Mouse (Mus musculus): ENCODE results near the gene Nr3c2.
A peak's percentile ranks its signal among the peaks of the same experiment; 100 is the strongest.

Nr3c2 gene

DNA sequence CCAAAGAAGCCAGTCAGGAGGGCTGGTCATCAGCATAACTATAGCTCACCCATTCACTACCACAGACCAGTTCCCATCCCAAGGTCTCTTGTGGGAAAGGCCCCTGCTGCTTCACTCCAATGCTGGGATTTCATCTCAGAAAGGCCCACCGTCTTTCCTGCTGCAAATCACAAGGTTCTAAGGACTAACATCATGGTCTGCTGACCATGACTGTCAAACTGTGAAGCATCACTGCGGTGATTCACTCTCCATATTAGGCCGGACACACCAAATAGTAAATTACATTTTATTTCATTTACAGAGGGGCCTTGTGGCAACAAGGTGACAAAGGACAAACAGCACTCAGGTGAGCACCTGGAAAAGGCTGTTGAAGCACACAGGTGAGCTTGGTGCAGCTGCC lies 350.9 kb downstream of the Nr3c2 start:
- DNase-seq (ENCODE audit: low spot score in 2 of 2): no peak

DNA sequence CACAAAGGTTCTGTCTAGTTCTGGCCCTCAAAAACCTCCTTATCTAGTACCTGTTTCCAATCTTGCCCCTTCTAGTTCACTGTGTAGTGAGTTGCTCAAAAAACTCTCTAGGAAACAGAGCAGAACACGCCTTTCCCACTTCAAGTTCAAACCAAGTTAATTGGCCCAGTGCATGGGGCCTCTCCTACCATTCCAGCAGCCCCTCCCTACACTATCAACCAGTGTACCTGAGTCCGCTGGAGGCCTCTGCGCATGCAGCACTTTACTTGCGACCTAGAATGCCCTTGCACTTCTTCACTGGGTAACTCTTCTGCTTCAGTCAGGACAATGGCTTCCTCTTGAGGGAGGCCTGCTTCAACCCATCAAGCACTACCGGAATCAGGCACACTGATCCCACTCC lies 351.9 kb downstream of the Nr3c2 start:
- no peak for DNase-seq (ENCODE audit: low spot score in 2 of 2)

DNA sequence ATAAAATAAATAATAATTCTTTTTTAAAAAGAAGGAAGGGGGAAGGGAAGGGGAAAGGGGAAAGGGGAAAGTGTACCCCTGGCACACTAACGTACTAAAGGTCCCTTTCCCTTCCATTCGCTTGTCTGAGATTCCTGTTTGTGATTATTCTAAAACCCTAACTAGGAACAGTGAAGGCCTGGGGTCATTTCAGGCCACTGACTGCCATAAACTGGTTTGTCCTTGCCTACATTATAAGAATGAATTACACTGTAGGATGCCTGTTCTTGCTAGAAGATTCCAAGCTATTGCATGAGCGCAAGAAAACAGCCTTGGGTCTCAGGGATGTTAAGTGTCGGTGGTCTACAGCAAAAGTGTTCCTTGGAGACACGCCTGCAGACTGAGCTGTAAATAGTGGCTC lies 355.2 kb downstream of the Nr3c2 start:
- DNase-seq (ENCODE audit: low spot score in 2 of 2): no peak

DNA sequence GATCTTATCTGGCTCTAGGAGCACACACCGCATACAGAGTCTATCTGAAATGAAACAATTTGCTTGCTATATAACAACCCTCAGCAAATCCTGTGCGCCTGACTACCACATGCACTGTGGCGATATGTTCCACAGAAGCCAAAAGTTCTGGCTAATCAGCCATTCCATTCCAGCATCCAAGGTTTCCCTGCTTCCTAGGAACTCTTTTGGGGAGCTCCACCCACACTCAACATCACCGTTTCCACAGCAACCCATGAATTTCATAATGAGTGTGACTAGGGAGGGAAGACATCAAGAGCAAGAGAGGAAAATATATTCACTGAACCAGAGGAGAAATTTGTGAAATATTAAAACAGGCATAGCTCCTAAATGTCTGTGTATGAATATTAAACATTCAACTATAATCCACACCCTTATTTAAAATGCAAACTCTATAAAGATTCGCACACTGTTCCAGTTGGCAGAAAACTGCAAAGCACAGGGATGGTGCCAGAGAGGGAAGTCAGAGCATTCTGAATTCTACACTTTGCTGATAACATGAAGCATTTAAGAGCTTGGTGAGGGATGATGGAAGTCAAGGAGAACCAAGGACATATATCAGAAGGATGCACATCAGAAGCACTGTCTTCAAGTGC lies 357.3 kb downstream of the Nr3c2 start:
- peak; percentile 76 to 80 for DNase-seq (ENCODE audit: low spot score in 2 of 2)

DNA sequence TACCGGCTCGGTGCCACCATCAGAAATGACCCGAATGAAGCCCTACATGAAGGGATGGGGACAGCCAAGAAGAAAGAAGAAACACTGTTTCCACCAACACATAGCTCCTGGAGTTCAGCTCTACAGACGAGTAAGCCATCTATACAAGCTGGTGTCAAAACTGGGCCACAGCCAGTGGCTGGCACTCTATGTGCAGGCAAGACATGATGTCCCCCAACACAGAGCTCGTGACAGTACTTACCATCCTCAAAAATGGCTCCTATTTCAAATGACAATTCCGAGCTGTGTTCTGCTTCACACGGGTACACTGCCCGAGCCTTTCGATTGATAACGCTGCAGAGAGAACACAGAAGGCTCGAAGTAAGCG lies 357.8 kb downstream of the Nr3c2 start:
- no peak for DNase-seq (ENCODE audit: low spot score in 2 of 2)

DNA sequence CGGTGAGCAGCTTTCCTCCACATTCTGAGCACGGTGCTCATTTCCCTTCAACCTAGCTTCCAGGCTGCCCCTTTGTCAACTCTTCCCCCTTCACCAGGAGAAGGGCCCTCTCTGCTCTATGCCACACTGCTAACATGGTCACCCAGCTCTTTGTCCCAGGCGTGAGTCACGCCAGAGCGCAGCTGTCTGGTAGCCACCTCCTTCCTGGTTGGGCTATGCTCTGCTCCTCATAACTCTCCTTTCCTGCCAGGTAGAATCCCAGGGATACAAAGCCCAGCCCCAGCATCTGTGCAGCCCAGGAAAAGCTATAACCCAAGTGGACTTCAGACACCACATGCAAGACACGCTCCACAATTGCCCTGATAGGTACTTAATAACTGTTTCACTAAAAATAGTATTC lies 362.0 kb downstream of the Nr3c2 start:
- DNase-seq (ENCODE audit: low spot score in 2 of 2): no peak

DNA sequence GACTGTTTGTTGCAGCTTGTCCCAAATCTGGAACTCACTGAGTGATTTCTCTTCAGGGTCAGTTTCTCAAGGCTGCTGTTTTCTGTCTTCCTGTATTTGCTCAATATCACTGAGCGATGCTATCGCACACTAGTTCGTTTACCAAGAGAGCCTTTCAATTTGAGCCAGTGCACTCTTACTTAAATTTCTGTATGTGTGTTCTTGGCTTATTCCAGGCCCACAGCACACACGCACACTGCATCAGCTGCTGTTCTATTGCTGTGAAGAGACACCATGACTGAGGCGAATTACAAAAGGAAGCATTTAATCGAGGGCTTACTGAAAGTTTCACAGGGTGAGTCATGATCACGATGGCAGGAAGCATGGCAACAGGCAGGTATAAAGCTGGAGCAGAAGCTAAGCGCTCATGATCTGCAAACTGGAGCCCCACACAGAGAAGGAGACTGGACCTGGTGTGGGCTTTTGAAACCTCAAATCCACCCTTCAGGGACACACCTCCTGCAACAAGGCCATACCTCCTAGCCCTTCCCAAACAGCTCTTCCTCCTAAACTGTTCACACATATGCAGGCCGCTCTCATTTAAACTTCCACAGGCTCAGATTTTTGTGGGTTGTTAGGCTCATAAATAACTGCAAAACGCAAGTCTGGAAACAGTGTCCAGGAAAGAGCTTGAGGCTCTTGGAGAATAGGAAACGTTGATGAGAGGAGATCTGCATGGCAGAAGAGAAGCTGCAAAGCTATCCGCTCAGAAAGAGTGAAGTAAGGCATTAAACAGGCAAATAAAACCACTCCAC lies 363.2 kb downstream of the Nr3c2 start:
- peak; percentile 20 to 26 for DNase-seq (ENCODE audit: low spot score in 2 of 2)

DNA sequence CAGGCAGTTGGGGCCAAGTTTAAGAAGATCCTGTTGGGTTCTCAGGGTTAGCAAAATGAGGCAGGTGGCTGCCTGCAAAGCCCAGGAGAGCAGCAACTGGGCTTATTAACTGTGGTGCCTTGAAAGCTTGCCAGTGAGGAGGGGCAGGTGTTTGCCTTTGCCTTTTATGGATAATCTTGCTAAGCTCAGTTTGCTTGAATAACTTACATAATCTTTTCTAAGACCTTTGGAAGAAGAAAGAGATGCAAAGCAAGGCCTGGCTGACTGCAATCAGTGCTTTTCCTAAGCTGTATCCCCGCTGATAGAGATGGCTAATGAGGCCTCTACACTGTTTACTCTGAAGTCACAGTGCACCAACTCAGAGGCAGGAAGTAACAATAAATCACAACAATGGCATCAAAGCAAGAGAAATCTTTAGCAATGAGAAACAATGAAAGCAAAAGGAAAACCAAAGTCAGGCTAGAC lies 368.7 kb downstream of the Nr3c2 start:
- DNase-seq (ENCODE audit: low spot score in 2 of 2): peak in 1 of 2 experiments; percentile 6

DNA sequence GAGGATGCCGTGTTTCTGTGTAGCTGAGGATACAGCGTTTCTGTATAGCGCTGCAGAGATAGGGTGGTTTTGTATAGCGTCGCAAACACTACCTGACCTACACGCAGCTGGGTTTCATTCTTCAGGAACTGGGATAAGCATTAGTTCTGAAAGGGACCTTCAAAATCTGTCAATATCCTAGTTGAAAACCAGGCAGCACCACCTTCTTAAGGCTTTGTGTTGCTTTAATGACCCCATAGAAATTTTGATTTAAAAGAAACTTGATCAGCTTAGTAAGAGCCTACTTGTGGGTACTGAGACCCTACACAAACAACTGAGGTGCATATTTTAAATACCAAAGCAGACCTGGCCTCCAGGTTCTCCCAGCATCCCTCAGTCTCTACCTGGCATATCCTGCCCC lies 372.9 kb downstream of the Nr3c2 start:
- DNase-seq (ENCODE audit: low spot score in 2 of 2): no peak

DNA sequence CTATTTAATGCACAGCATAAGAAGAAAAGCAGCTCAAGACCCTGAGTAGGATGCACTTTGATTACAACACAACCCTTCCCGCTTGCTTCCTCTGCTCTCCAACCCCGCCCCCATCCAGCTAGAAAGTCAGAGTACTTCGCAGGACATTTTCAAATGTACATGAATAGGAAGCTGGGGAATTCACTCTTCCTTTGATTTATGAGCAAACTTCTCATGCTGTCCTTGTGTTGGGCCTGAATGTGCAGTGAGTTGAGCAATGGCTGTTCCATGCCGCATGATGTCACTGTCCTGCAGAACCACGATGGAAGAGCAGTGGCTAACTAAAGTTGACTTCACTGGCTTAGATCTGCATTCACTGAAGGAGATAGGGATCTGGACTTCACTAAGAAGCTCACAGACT lies 376.3 kb downstream of the Nr3c2 start:
- no peak for DNase-seq (ENCODE audit: low spot score in 2 of 2)

DNA sequence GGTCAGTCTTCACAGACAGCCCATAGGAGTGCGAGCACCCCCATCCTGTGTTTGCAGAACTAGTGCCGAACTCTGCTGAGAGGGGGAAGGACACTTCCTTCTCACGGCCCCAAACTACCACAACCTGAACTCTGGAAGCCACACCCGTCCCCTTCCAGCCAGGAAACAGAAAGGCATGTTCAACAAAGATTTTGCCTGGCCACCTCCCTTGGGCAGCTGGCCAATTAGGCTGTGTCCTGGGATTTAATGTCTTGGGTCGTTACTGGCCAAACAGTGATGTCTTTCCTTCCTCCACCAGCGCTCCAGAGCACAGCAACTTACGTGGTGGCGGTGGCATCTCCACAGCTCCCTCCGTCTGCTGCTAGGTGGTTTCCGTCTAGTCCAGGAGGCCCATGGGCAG lies 377.6 kb downstream of the Nr3c2 start:
- no peak for DNase-seq (ENCODE audit: low spot score in 2 of 2)

DNA sequence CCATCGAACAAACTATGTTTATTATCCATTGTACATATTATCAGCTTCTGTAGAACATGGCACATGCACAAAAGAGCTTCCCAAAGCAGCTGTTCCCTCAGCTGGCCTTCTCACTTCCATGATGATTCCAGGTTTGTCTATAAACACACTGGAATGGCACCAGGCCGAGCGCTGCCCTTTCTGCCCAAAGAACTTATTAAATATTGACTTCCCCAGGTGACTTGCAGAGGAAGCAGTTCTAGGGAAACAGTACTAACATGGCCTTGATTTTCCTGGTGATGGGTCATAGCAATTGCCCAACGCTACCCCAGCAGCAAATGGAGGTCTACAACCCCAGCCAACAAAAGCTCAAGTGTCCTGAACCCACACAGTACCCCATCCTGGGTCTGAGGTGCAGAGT lies 379.0 kb downstream of the Nr3c2 start:
- DNase-seq (ENCODE audit: low spot score in 2 of 2): no peak

DNA sequence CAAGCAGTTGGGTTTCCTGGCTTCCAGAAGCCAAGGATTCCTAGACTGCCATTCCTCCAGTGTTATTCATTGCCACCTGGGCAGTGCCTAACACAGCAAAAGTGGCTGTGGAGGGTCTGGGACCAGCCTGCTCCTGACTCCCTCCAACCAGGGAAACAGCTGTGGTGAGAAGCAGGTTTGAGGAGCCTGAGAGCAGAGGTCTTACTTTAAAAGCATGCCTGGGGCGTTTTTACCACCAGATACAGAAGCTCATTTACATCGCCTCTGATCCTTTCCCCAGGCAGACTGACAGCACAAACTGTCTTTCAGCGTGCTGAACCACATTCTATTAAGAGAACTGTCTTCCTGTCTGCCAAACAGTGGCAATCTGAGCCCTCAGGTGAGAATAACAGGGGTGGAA lies 380.7 kb downstream of the Nr3c2 start:
- DNase-seq (ENCODE audit: low spot score in 2 of 2): no peak

DNA sequence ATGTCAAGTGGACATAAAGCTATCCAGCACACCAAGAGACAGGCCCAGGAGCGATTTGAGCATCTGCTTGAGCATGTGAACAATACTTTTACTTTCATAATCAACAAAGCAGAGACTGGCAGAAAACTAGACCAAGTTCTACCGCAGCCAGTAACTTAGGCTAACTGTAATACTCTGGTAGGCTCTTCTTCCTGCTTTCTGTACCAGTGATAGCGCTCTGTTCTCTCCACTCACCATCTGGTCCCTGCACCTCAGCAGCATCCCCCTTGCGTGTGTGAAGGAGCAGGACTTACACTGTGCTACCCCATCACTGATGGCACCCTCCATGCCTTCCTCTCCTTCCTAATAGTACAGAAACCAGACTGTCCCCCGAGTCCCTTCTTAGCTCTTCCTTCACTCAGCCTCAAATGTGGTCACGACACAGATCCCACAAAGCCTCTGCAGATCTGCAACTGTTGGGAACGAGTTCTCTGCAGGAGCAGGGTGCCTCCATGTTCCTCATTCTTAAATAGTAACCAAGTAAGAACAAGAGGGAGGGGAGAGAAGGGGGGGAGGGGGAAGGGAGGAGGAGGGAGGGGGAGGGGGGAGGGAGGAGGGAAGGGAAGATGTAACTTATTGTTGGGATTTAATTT lies 383.5 kb downstream of the Nr3c2 start:
- DNase-seq (ENCODE audit: low spot score in 2 of 2): no peak

DNA sequence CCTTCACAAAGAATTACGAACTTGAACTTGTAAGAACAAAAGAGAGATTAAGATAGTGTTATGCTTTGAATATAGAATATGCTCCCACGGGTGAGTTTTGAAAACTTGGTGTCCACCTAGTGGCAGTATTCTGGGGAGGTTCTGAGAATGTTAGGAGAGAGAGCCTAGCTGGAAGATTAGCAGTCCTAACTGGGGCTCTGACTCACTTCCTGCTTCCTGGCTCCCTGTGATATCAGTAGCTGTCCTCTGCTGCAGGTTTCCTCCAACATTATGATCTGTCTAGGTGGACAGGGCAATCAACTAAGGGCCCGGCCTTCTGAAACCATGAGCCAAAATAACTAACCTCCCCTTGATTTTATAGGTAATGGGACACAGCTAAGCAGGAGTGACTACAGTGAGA lies 385.2 kb downstream of the Nr3c2 start:
- DNase-seq (ENCODE audit: low spot score in 2 of 2): no peak

DNA sequence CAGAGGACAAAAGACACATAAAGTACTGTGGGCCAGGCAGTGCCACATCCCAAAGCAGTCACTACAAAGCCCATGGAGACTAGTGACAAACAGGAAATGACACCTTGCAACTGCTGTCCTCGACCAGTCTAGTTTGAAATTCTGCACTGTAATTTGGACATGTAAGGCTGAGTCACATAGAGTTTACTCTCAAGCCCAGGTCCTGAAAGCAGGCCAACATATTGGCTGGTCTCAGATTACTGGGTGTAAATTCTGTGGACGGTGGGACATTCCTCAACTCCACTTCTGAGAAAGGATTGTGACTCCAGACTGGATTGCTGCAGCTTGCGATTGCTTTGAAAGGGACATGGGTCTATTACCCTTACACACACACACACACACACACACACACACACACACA lies 388.8 kb downstream of the Nr3c2 start:
- DNase-seq (ENCODE audit: low spot score in 2 of 2): no peak

DNA sequence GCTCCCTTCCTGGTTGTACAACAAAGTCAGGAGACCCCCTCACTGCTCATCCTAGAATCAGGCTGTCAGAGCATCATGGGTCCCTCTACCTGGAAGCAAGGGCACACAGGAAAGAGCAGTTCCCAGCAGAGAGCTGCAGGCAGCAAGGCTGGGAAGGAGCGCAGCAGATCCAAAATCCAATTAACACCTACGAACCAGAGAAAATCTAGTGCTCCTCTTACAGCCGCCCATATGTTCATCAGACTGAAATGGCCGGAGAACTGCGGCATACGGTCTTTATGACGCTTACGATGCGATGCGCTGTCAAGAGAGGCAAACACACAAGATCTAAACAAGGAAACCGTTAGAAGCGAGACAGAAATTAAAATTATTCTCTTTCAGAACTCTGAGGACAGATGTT lies 389.2 kb downstream of the Nr3c2 start:
- DNase-seq (ENCODE audit: low spot score in 2 of 2): no peak

DNA sequence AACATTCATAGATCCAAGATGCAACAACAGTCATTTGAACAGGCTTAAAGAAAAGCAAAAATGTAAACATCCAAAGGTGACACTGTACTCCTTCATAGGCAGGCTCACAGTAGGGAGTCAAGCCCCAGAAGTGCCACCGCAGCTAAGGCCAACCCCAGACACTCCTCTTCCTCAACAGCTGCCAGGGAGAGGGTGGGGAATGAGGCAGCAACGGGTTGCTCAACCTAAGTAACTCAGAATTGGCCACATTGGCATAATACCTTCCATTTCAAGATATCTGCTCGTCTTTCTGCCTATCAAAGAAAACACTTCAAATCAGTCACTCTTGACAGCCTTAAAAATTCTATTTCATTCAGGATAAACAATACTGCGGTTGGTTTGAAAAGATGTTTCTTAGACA lies 392.9 kb downstream of the Nr3c2 start:
- DNase-seq (ENCODE audit: low spot score in 2 of 2): no peak

DNA sequence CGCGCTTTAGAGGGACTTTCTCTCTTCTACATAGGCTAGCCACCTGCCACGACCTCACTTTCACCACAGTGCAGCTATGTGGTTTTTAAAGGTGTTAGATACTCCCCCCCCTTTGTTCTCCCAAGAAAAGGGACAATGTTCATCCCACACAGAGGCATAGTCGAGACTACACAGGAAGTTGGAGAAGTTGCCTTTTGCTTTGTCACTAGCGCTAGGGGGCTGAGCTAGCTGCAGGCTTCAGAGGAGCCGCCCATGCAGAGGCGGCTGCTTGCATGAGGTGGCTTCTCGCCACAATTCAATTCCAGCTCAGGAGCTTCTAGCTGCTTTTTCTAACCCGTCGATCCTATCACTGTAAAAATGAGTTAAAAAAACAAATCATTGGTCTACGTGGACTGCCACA lies 393.4 kb downstream of the Nr3c2 start:
- DNase-seq (ENCODE audit: low spot score in 2 of 2): peak in 1 of 2 experiments; percentile 44

DNA sequence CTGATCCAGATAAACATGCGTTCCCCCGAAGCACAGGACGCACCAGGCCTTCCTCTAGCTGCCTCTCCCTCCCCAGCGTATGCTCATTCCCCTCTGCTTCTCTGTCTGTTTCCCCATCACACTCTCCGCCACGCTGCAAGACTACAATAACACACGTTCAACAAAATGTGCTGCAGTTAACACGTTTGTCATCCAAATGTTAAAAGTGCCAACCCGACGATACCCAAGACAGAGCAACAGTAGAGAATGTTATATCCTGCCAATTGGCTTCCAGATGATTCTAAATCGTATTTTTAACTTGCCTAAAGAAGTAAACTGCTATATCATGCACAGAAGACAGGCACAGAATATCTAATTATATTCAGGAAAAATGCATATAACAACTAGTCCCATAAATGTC lies 395.4 kb downstream of the Nr3c2 start:
- DNase-seq (ENCODE audit: low spot score in 2 of 2): peak; percentile 40 to 46

Measured in left cerebral cortex, adult 9 months (tissue).